Mouse (Mus musculus): ENCODE data around the gene Tex2.

Gene Tex2

GRCm38 (mm10) chr11:106485611-106486010, 127.6 kb downstream of the Tex2 start:
- DNase-seq (ENCODE audit: low spot score): no peak

DNA sequence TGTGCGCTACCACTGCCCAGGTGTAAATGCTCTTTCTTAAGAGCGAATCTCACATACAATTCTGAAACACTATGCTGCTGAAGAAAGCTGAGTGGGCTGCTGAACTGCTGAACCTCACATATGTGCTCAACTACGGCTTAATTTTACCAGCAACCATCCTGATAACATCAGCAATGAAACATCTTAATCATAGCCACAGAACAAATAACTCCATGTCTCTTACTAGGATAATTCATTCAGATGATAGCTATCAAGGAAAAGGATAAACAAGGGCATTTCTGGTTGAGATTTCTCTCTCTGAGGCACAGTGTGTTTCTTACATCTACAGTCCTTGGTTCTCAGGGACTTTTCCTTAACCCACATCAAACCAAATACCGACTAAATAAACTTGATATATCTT, 128.3 kb downstream of the Tex2 start:
- no peak for DNase-seq (ENCODE audit: low spot score)

GRCm38 (mm10) chr11:106482867-106483266, 130.4 kb downstream of the Tex2 start:
- no peak for DNase-seq (ENCODE audit: low spot score)

- no peak for DNase-seq (ENCODE audit: low spot score)
Observed at GRCm38 (mm10) chr11:106481651-106482050, 131.6 kb downstream of the Tex2 start.

DNA sequence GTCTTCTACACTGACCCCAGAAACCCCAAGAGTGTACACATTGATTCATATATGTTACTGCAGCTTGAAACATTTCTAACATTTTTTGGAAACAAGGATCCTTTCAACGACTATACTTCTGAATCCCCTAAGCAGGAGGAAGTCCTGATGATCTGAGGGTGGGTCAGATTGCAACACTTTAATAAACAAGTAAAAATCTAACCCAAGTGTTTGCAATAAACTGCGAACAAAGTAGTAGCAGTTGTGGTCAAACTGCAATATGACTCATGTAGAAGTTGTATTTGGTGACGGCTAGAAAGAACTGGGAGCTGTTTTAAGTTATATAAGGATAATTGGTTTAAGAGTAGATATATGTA, 132.7 kb downstream of the Tex2 start:
- DNase-seq (ENCODE audit: low spot score): no peak

- no peak for DNase-seq (ENCODE audit: low spot score)
Observed at GRCm38 (mm10) chr11:106479619-106480529, 133.3 kb downstream of the Tex2 start.

GRCm38 (mm10) chr11:106478745-106479144, 134.5 kb downstream of the Tex2 start:
- no peak for DNase-seq (ENCODE audit: low spot score)

- DNase-seq (ENCODE audit: low spot score): no peak
Observed at GRCm38 (mm10) chr11:106477505-106478160, 135.6 kb downstream of the Tex2 start.

DNA sequence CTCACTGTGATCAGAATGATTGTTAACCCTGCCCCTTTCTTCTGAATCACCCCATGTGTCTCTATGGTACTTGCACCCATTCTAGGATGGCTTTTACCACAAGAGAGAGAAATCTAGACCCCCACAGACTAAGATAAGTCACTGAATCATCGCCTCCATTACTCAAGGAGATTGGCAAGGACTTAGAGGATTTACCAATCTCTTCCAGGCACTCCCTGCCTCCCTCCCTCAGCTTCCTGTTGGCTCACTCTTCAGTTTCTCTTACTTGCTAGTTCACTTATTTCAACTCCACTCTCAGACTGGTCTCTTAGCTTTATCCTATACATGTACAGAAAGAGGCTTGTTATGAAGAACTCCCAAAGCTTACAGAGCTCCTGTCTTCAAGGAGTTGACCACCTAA, 137.9 kb downstream of the Tex2 start:
- DNase-seq (ENCODE audit: low spot score): no peak

- DNase-seq (ENCODE audit: low spot score): no peak
Observed at GRCm38 (mm10) chr11:106471629-106472028, 141.6 kb downstream of the Tex2 start.

DNA sequence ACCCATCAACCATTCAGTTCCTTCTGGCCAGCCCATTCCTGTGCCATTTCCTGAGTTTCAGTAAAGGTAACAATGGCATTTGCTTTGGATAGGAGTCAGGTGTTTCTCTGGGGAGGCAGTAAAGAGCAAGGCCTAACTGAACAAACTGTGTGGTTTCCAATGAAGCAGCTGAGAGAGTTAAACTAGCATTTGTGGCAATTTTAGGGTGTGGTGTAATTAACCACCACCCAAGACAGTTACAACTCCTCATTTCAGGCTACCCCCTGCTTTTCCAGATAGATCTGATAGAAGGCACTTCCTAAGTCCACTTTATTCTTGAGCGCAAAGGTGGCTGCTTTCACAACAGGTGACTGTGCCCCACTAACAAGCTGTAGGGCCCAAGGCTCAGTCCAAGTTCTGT, 144.7 kb downstream of the Tex2 start:
- no peak for DNase-seq (ENCODE audit: low spot score)

DNA sequence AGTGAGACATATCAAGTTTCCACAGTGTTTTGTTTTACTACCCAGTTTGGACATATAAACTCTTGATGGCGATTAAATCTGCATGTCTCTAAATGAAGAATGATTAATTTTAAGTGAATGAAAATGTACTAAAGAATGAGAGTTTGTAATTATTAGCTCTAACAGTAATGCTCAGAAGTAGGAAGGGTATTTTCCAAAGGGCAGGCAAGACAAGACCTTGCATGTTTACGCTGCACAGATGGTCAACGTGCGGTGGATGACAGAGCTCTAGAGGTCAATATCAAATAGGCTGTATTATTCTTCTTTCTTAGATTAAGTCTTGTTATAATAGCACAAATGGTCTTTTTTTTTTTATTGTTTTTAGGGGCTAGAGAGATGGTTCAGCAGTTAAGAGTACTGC, 147.3 kb downstream of the Tex2 start:
- DNase-seq (ENCODE audit: low spot score): no peak

- no peak for DNase-seq (ENCODE audit: low spot score)
Observed at GRCm38 (mm10) chr11:106465545-106465903, 147.7 kb downstream of the Tex2 start.

DNA sequence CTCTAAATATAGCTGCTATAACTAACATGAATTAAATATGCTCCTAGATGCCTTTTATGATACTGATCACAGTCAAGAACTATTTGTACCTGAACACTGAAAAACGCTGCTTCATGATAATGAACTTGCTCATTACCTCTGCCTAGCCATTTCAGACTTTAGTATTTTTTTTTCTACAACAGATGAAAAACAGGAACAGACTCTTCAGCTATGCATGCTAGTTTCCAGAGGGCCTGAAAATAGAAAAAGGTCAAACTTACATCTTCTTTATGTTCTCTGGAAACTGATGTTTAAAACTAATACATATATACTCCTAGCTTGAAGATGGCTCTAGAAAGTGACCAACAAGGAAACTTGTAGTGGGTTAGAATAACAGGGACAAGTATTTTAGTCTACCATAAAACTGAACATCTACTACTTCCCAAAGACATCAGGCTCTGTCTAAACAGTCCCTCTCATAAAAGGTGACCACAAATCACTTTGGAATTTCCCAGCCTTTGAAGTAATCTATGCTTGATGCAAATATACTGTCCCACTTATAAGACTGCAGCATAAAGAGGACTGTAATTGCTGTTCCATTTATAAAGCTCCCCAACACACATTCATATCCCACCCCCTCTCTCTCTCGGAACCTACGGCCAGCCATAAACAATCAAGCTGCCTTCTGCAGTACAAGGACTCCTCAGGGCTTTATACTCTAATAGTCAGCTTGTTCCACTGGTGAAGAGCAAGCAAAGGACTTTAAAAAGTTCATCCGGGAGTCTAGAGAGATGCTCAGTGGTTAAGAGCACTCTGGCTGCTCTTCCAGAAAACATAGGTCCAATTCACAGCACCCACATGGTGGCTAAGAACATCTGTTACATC, 148.3 kb downstream of the Tex2 start:
- no peak for DNase-seq (ENCODE audit: low spot score)

GRCm38 (mm10) chr11:106463845-106464244, 149.4 kb downstream of the Tex2 start:
- DNase-seq (ENCODE audit: low spot score): no peak

- DNase-seq (ENCODE audit: low spot score): no peak
Observed at GRCm38 (mm10) chr11:106462309-106462708, 150.9 kb downstream of the Tex2 start.

DNA sequence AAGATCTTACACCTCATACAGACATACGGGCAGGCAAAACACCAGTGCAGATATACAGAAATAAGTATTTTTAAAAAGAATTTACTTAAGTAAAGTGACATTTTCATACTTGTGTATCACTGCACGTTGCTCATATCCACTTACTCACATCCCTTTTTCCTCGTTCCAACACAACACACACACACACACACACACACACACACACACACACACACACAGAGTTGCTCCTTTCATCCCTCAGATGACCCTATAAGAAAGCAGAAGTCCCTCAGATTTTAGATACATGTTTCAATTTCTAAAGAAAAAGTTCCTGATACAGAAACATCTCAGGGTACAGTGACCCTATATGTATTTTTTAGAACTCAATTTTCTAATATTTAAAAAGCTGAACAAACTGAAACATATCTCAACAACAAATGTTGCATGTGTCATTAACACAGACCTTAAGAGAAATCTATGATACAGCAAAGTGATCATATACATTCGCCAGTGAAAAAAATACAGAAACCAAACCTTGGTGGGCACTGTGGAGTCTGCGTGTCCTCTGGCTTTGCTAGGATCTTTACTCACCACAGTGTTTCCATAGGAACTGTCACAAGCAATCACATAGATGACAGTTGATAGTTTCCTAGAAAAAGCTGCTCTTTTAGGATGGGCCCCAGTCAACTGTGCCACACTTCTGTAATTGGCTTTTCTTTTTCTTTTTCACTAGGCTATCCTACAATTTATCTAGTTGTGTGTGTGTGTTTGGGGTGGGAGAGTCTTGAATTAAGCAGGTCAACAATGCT, 151.9 kb downstream of the Tex2 start:
- DNase-seq (ENCODE audit: low spot score): no peak

- no peak for DNase-seq (ENCODE audit: low spot score)
Observed at GRCm38 (mm10) chr11:106460671-106461070, 152.6 kb downstream of the Tex2 start.

DNA sequence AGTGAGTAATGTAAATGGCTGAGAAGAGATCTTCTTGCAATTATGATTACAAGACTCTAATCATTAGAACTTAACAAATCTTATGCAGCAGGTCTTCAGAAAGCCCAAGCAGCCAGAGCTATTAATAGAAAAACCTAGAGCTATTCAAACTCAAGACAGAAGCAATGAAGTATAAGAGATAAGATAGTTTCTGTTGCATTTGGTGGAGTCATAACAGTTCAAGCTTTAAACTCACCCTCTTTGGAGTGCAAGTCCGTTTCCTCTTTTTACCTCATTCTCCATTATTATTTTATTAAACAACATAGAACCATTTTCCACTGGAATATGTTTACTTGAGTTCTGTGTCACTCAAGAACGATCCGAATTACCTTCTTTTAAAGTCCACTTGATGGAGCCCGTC, 154.7 kb downstream of the Tex2 start:
- DNase-seq (ENCODE audit: low spot score): no peak
